Mouse (Mus musculus): ENCODE results near the gene Hsd3b1. TPM values are rescaled to one million over a fixed set of nuclear protein-coding genes. Genes with fewer than 3 reads are reported as not detected.

Gene Hsd3b1
- not detected for polyA plus RNA-seq (2014; fragmentation: Illumina TruSeq; extraction: RNeasy Lipid Tissue Mini Kit (QIAGEN cat#74804); ENCODE audit: low read depth, low replicate concordance)

DNA sequence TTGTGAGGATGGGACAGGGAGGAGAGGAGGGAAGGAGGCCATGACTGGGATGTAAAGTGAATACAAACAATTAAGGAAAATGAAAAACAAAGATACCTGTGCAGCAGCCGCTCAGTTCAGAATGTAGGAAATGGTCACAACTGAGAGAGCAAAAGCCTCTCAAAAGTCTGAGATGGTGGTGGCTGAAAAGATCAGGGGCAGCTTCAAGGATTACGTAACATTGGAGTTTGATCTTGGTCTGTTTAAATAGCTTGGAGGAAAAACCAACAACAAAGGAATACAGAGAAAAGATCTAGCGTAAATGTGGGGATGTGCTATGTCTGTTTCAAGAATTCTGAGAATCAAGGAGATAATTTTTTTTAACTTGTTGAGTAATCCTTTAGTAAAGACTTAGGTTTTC is at the start of gene Hsd3b1:
TSS of gene Hsd3b1 (minus strand) at position 219 of the 400 bp plus-strand sequence.

DNA sequence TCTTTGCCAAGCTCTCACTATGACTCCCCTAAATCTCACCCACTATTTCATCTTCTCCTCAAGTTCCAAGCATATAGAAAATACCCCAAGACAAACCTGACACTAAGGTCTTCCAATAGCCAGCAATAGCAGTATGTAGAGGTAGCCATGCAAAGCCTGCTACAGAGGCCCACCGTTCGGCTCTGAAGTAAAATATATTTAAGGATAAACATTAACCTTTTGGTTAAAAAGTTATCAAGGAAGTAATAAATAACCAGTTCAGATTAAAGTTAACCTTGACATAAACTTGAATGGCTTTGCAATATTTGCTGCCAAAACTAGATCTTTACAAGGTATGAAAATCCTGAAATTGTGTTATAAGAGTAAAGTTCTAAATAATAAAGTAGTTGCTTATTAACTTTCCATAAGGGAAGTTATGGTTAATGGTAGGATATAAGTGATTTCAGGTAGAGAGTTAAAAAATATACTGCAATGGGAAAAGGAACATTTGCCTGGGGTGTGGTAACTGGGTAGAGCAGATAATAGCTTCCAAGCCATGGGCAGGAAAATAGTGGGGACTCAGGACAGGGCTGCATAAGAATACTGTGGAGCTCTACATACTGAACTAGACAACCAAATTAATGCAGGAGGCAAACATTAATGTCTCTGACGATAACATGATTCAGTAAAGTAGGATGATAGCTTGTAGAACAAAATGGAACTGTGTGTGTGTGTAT is 33.6 kb upstream of the Hsd3b1 start, which contains the start of gene Hao2:
TSS of gene Hao2 (minus strand) at position 183 of the 716 bp plus-strand sequence.

DNA sequence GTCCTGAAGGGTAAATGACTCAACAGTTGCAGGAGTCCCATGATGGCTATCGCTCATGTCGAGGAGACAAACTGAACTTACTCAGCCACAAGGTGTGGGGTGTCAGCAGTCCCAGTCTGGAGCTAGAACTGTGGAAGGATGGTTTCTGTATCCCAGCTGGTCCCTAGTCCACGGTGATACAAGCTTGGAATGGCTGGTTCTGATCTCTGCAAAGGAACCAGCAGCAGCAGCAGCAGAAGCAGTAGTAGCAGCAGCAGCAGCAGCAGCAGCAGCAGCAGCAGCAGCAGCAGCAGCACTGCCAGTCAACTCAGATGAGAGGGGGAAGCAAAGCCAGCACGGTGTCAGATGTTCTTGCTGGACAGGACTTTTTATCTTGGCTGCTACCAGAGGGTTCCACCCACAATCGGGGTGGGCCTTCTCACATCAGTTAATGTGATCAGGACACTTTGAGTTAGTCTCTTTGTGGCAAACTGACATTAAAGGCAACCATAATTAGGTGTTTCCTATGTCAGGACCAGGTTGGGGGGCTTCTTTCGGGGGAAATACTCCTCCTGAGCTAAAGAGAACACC is 45.4 kb downstream of the Hsd3b1 start, which contains the start of gene Hsd3b6:
TSS of gene Hsd3b6 (minus strand) at position 343 of the 570 bp plus-strand sequence.

Other genes with a start within 250 kb of the Hsd3b1 start
- not detected for gene Hsd3b5, start 229.5 kb downstream of the Hsd3b1 start, polyA plus RNA-seq (2014; fragmentation: Illumina TruSeq; extraction: RNeasy Lipid Tissue Mini Kit (QIAGEN cat#74804); ENCODE audit: low read depth, low replicate concordance)
- not detected for gene Hsd3b2, start 135.3 kb downstream of the Hsd3b1 start, polyA plus RNA-seq (2014; fragmentation: Illumina TruSeq; extraction: RNeasy Lipid Tissue Mini Kit (QIAGEN cat#74804); ENCODE audit: low read depth, low replicate concordance)
- not detected for gene Hsd3b3, start 96.7 kb downstream of the Hsd3b1 start, polyA plus RNA-seq (2014; fragmentation: Illumina TruSeq; extraction: RNeasy Lipid Tissue Mini Kit (QIAGEN cat#74804); ENCODE audit: low read depth, low replicate concordance)
- gene Hsd3b6, start 45.4 kb downstream of the Hsd3b1 start, polyA plus RNA-seq (2014; fragmentation: Illumina TruSeq; extraction: RNeasy Lipid Tissue Mini Kit (QIAGEN cat#74804); ENCODE audit: low read depth, low replicate concordance), result not detected
- gene Hao2, start 33.4 kb upstream of the Hsd3b1 start, polyA plus RNA-seq (2014; fragmentation: Illumina TruSeq; extraction: RNeasy Lipid Tissue Mini Kit (QIAGEN cat#74804); ENCODE audit: low read depth, low replicate concordance), result not detected

All from heart, adult 10 weeks (tissue).